Mouse (Mus musculus): ENCODE measurements at regions not wholly inside any gene's neighbourhood (a gene's known extent, or its start where the extent isn't known, plus 50 kb on each side); places are given as distances from the start of the nearest gene placed in this dataset.
A peak's percentile ranks its signal among the peaks of the same experiment; 100 is the strongest.

GRCm38 (mm10) chr17:51288751-51289150 is 109.6 kb upstream of the Tbc1d5 start:
- TF ChIP-seq POLR2A (IDR thresholded peaks at IDR 0.05; ENCODE audit: low read depth, low read length): no peak
- peak; percentile 70; the same call in 1 of the 2 replicates for TF ChIP-seq CTCF (IDR thresholded peaks at IDR 0.05; ENCODE audit: extremely low read depth, insufficient read depth, insufficient read length, insufficient replicate concordance)

All from spleen, adult 2 months (tissue).